Mouse (Mus musculus) cerebellum, adult 18-20 months (tissue): ENCODE data around the gene Cpox.
A peak's percentile ranks its signal among the peaks of the same experiment; 100 is the strongest.
"Not testable (repeated sequence)": the region's sequence is repeated elsewhere in the genome, so short reads cannot be mapped to it uniquely, and the experiment has no call there.

Experiments
- DNase-seq, 2 experiments: peaks; one replicate each; pipeline ENCODE4 v3.0.0; 2021

Gene Cpox

DNA sequence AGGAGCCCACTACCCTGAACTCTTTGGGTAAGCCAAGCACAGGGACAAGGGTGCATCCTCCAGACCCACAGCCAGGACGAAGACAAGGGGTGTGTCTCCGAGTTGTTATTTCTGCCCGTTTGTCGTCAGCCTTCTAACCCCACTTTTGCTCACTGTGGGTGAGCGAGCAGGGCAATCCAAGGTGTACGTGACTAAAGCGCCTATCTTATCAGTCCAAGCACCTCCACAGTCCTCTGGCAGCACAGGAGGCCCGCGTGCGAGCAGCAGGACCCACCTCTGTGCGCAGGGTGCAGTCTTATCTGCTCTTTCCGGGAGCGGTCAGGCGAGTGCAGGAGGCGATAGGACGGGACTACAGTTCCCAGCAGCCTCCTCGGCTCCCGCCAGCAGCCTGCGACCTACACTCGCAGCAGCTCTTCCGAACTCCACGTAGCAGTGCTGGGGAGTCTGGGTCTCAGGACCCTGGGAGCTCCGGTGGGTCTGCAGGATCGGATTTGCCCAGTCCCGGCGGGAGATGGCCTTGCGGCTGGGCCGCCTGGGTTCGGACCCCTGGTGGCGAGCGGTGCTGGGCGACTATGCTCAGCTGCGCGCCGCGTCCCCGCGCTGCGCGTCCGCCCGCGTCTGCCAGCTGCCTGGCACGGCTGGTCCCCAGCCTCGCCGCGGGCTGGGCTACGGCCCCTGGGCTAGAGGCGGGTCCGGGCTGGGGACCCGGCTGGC lies at the start of gene Cpox:
TSS of gene Cpox (plus strand) at position 376 of the 714 bp plus-strand sequence.
- DNase-seq: peak; percentile 85 to 86

DNA sequence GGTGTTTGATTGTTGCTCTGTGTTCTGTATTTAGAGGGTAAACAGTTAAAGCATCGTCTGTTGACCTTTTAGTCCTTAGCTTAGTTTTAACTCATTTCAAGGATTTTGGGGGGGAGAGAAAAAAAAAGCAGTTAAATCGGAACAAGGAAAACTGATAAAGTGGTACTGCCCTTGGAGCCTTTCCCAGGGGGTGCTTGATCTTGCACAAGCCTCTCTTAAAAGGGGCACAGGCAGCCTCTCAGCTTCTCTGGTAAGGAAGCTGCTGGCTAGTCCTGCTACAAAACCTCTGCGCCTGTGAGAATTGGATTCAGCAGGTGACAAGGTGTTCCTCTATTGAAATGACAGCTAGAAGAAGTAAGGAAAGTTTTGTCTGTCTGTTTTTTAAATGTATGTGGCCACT lies 47.7 kb upstream of the Cpox start:
- no peak for DNase-seq

DNA sequence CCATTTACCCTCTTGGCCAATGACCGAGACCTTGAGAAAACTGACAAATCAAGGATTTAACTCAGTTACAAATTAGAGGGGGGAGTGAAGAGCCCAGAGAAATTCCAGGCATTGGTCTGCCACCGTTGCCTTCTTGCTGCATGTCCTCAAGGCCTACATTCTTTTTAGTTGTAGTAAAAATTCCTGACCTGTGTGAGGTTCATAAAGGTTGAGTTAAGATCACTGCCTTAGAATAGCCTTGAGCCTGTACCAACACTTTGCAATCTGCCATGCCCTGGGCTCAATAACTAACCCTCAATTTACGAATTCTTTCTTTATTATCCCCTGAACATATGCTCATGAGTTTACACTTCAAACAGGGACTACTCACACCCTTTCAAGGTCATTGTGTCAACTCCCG lies 47.0 kb upstream of the Cpox start:
- no peak for DNase-seq

DNA sequence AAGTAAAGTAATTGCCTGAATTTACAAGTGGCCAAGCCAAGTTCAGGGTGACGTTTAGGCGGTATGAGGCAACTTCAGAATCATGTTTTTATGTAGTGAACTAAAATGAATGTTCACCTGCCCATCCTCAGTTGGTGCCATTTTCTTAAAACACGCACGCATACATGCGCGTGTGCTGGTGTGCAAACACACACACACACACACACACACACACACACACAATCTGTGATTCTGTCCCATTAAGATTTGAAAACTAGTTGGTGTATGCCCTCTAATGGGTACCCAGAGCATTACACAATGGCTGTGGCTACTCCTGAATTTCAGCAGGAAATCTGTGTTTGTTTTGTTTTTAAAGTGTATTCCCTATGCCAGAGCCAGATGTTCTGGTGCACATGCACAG lies 46.1 kb upstream of the Cpox start:
- peak; percentile 18 for DNase-seq

DNA sequence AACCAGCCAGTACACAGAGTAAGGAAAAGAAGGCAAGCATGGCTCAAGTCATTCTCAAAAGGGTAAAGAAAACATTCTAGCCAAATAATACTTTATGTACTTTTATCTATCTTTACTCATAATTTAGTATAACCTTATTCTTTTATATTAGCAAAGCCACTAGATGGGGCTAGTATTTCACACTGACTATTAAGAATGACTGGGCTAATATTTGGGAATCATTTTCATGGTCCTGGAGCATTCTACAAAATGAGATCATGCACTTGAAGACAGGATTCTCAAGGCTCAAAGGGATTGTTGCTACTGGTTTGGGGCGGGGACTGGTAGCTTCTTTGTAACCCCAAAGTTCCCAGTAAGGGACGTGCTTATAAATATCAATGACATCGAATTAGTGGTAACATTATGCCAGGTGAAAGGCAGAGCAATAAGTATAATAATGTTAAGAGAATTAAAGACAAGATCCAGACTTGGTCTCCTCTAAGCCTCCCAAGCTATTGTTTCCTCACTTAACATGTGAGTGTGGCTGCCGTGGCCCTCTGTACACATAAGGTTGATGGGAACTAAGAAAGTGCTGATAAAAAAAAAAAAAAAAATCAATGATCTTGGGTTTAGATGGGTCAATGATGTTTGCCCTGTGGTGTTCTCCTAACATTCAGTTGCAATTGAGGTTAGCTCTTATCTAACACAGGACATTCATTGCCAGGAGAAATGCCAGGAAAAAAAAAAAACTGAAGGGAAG lies 42.3 kb upstream of the Cpox start:
- DNase-seq: no peak

DNA sequence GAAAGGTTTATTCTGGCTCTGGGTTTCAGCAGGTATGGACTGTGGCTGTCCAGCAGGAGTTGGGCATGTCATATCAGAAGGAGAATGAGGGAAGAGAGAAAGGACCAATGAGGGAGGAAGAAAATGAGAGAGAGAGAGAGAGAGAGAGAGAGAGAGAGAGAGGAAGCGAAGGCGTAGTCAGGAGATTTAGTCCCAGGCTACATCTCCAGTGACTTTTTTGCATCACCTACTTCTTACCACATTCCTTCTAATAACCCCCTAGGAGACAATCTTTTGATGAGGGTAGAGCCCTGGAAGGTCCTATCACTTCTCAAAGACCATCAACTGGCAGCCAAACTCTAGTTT lies 41.8 kb upstream of the Cpox start:
- DNase-seq: no peak

DNA sequence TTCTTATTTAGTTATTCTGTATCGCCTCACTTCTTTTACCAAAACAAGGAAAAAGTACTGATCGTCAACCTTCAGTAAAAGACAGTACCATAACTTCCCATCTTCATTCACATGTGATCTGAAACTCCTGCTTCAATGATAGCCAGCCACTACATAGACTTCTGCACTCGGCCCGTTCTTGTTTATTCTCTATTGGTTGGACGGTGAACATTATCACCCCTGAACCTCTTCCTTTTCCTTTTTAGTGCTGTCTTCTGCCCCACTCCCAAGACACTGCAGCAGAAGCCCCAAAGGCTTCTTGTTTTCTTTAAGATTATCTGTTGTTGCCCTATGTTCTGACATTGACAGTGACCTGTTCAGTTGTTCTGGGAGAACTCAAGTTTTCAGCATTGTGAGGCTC lies 41.1 kb upstream of the Cpox start:
- no peak for DNase-seq

DNA sequence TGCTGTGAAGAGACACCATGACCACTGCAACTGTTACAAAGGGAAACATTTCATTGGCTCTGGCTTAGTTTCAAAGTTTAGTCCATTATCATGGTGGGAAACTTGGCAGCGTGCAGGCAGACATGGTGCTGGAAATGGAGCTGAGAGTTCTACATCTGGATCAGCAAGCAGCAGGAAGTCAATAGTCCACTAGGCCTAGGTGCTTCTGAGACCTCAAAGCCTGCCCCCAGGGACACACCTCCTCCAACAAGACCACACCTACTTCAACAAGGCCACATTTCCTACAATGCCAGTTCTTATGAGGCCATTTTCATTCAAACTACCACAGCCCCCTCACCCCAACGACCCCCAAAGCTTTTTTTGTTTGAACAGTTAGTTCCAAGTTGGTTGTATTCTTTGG lies 40.4 kb upstream of the Cpox start:
- DNase-seq: no peak

DNA sequence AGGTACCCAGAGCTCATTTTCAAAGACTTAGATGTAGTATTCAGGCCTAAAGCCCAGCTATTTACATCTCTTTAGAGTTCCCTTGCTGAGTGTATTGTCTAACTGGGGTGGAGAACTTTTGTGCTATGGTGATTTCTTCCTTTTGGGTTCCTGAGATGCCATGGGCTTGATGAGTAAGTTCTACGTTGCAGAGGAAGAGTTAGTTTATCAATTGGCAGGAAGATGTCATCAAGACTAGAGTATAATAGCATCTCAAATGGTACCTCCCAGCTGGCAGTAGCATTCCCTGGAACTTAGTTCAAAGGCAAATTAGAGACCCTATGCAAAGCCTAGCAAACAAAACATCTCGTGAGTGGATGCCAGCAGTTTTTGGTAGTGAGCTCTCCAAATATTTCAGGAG lies 34.2 kb upstream of the Cpox start:
- DNase-seq: no peak

DNA sequence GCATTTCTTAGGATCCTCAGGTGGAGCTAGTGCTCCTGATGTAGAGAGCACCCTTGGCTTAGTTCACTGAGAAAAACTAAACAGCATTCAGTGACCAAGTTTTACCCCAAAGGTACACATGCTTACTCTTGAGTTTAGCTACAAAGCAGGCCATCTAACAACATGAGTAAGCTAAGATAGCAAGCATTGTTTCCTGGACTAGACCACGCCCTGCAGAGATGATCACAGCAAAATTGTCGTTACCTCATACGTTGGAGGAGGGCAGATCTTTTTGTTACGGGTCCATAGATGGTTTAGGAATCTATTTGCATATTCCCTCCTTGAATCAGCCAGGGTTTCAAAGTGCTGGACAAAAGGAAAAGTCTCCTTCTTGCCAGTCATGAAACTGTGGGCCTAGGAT lies 32.6 kb upstream of the Cpox start:
- no peak for DNase-seq

DNA sequence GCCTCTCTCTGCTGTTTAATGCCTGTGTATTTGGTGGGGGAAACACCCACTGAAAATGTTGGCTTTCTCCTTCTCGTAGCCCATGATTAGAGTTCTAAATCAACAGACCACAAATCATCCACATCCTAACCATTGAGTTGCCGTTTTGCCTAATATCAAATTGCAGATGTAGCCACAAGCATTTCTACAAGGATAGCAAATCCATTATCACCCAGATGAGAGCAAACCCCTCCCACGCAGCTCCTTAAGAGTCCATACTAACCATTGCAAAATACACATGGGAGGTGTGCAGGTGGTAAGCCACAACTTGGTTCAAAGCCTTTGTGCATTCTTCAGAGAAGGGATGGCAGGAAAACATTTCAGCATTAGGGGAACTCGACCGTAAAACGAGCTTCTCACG lies 32.1 kb upstream of the Cpox start:
- no peak for DNase-seq

DNA sequence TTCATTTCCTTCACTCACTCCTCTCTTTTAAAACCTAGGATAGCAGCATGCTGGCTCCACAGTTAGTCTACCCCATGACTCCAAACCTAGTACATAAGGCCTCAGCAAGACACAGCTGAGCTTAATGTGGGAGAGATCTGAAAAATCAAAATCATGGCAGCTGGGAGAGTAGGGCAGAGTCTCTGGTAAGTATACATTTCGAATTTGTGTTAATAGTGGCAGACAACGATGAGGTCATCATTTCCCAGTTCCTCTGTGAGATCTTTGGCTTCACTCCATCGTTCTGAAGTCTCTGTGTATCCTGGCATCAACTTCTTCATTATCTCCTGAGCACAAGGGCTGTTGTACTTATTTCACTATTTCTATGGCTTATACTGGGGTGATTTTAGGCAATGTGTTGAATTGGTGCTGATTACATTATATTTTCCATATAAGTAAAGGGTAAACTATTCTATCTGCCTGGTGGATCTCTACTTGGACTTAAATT lies 31.4 kb upstream of the Cpox start, which contains the start of gene E330017A01Rik:
TSS of gene E330017A01Rik (minus strand) at position 51 of the 487 bp plus-strand sequence.
- DNase-seq: no peak

DNA sequence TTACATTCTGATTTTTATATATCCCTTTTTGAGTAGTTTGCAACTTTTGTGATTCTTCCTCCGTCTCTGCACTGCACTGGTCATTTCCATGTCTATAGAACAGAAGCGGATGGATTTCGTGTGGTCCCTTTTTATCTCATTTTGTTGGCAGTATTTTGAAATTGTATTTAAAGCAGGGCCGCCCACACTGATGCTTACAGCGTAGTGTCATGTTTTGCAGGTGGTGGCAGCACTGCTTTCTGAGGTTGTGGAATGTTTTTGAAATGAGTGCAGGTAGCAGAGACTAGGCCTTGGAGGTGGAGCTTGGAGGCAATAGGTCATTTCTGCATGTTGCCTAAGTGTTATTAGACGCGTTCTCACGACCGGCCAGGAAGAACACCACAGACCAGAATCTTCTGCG lies 20.1 kb upstream of the Cpox start:
- no peak for DNase-seq

DNA sequence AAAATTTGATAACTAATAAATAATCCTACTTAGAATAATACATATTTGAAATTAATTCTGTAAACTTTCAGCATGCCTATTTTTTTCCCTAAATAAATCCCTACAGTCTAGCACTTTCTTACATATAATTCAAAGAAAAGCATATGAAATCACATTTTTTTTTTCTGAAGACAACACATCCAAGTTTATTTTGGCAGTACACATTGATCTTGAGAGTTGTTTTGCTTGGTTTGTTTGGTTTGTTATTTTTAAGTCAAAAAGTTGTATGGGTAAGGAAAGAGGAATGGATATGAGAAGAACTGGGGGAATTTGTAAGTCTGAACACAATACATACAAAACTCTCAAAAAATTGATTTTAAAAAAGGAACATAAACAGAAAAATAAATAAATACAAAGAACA lies 14.3 kb upstream of the Cpox start:
- no peak for DNase-seq

DNA sequence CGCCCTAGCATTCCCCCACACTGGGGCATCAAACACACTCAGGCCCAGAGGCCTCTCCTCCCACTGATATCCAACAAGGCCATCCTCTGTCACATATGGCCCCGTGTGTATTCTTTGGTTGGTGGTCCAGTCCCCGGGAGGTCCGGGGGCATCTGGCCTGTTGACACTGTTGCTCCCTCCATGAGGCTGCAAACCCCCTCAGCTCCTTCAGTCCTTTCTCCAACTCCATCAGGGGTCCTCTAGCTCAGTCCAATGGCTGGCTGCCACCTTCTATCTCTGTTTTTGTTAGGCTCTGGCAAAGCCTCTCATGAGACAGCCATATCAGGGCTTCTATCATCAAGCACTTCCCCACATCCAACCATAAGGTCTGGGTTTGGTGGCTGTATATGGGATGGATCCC lies 13.6 kb upstream of the Cpox start:
- DNase-seq: no peak

DNA sequence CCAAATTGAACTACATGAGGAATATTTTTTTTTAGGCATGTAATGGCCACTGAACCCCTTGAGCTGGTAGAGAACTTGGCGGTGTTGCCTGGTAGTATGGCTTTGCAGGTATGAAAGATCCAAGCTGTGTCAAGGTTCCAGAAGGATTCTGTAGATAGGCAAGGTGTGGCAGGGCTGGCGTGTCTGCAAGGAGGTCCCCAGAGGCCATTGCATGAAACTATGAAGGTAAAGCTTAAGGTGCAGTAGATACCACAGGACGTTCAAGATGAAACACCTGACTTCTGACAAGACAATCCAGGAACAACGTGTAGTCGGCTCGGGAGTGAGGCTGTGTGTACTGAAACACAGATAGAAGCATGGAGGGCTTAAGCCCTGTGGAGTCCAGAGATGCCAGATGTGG lies 11.4 kb upstream of the Cpox start:
- DNase-seq: no peak

DNA sequence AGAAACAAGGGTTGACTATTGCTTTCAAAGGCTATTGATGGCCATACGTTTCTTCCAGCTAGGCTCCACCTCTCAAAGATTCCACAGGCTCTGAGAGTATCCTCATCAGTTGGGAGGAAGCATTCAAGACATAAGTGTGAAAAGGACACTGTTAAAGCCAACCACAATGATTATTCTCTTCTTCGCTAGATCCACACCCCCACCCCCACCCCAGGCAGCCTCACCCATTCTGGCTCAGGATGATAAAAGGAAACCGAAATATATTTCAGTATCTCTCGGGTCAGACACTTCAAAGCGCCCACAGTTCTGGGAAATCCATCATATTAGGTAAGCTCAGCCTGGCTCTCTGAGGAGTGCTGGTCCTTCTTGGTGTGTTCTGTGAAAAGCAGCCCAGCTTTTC lies 8.3 kb upstream of the Cpox start:
- DNase-seq: no peak

DNA sequence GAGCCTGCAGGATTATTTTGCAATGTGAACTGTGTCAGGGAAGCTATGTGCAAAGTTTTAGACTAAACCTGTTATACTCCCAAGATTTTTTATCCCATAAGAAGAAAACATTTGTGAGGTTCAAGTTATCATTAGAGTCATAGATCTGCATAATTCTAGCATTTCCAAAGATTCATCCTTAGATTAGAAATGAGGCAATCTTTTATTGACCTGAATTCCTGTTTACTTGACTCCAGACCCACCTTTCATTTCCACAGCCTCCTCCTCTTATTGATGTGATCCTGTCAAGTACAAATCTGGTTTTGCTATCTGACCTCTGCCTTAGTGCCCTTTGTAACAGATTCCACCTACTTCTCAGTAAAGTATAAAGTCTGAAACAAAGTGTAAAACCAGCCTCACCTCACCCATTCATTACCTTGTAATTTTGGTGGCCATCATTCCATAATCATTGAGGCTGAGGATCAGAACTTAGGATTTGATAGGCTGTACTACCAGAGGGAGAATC lies 7.8 kb upstream of the Cpox start:
- no peak for DNase-seq

DNA sequence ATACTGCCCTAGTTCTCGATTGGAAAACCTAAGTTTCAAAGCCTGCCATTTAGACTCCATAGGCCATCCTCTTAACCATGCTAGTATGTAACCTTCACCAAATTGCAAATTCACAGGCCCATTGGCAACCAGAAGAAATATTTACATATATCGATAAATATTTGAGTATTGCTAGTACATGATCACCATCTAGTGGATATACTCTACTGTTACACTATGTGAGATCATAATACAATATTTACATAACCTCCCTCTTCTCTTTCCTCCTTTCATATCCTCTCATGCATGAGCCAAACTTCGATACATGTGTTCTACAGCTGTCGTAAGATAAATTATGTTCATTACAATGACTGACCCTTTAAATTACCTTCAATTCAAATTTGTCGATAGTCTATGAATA lies 7.1 kb upstream of the Cpox start:
- DNase-seq: no peak

DNA sequence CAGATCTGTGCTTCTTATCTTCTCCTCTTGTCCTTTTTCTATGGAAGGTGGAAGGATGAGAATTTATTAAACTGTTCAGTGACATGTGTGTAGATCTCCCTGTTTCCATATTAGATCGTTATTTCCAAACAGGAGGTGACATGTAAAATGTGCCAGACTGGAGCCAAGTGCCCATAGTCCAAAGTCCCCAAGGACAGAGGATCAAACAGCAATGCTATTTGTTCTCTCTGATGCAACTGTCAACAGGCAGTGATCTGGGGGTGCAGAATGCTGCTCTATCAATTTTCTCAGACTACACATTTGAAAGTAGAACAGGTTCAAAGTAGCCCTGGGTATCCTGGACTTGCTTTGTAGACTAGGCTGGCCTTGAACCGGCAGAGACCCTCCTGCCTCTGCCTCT lies 6.3 kb upstream of the Cpox start:
- no peak for DNase-seq

DNA sequence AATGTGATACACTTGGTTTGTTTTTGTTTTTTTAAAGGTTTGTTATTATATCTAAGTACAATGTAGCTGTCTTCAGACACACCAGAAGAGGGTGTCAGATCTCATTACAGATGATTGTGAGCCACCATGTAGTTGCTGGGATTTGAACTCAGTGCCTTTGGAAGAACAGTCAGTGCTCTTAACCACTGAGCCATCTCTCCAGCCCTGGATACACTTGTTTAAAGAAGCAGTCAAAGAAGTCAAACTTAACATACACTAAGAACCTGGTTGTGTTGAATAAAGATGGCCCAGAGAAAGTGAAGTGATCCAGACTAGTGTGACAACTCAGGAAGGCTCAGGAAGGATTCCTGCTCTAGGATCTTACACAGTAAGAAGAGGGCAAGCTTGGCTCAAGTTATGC lies 5.0 kb upstream of the Cpox start:
- DNase-seq: not testable (repeated sequence)

DNA sequence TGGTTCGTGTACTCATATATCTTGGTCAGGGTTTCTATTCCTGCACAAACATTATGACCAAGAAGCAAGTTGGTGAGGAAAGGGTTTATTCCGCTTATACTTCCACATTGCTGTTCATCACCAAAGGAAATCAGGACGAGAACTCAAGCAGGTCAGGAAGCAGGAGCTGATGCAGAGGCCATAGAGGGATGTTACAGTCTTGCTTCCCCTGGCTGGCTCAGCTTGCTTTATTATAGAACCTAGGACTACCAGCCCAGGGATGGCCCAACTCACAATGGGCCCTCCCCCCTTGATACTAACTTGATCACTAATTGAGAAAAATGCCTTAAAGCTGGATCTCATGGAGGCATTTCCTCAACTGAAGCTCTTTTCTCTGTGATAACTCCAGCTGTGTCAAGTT lies 3.4 kb upstream of the Cpox start:
- not testable (repeated sequence) for DNase-seq

DNA sequence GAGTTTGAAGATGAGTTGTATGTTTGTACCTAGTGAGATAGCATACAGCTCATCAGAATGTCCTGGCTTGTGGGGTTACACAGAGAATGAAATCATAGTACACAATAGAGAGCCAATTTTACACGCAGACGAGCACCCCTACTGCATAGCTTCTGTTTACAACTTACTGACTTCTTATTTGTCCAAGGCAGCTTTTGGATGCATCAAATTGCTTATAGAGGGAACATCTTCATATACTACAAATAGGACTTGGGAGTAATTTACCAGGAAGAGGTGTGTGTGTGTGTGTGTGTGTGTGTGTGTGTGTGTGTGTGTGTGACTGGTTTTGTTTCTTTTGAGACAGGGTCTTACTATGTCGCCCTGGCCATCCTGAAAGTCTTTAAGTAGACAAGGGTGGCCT lies 1.5 kb upstream of the Cpox start:
- DNase-seq: no peak

DNA sequence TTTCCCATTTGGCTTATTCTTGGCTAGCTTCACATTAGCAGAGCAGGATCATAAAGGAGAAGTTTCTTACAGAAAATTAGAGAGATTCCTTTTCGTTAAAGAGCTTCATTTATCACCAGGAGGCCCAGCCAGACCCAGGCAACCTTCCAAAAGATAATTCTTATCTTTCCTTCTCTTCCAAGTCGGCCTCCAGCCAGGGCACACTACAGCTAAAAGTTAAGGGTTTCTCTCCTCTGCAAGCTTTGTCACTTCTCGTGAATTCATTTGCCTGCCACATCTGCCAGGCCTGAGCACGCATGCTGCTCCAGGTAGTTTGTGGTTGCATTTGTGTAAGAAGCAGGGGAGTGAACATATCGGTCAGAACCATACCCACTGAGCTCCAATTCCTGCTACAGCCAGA lies 828 bp upstream of the Cpox start:
- DNase-seq: peak in 1 of 2 experiments; percentile 3

DNA sequence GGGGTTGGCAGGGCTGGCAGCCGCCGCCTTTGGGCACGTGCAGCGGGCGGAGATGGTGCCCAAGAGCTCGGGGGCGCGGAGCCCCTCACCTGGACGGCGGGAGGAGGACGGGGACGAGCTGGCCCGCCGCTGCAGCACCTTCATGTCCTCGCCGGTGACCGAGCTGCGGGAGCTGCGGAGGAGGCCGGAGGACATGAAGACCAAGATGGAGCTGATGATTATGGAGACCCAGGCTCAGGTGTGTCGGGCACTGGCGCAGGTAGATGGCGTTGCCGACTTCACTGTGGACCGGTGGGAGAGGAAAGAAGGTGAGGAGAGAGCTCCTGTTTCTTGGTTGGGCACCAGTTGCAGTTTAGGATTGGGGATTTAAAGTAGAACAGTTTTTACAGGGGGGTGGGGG lies 551 bp downstream of the Cpox start:
- no peak for DNase-seq
